Mouse (Mus musculus): Measurements from ENCODE around the gene Map6.
A peak's percentile ranks its signal among the peaks of the same experiment; 100 is the strongest.

- no peak for TF ChIP-seq USF1 (IDR thresholded peaks at IDR 0.05; ENCODE audit: low read depth)
- no peak for TF ChIP-seq POLR2A (IDR thresholded peaks at IDR 0.05; ENCODE audit: insufficient read length, low read depth)
- TF ChIP-seq MAX (IDR thresholded peaks at IDR 0.05; ENCODE audit: low read depth) = no peak
- no peak for TF ChIP-seq E2F4 (IDR thresholded peaks at IDR 0.05; ENCODE audit: insufficient read depth)
- TF ChIP-seq SRF (IDR thresholded peaks at IDR 0.05; ENCODE audit: control insufficient read depth, insufficient read length, low read depth) = no peak
- peak; percentile 66 for TF ChIP-seq TCF12 (IDR thresholded peaks at IDR 0.05; ENCODE audit: insufficient read depth, poor library complexity, severe bottlenecking)
- TF ChIP-seq REST (IDR thresholded peaks at IDR 0.05; ENCODE audit: insufficient read depth, insufficient read length) = no peak
- no peak for TF ChIP-seq TCF3 (IDR thresholded peaks at IDR 0.05; ENCODE audit: insufficient read length, low read depth)
- TF ChIP-seq CEBPB (IDR thresholded peaks at IDR 0.05; ENCODE audit: insufficient read depth, poor library complexity, severe bottlenecking) = no peak
- TF ChIP-seq POLR2AphosphoS2 (IDR thresholded peaks at IDR 0.05; ENCODE audit: insufficient read length, low read depth) = no peak
- TF ChIP-seq MYOG (IDR thresholded peaks at IDR 0.05; ENCODE audit: control insufficient read depth in 1 of 3, insufficient read depth in 1 of 3, insufficient read length in 2 of 3, low read depth in 2 of 3) = peak in 2 of 3 experiments; percentile 57 to 74
These were observed 23.7 kb downstream of the Map6 start for GRCm38 (mm10) chr7:99290925-99291324.

Data from myocyte (in vitro differentiated cells).